Mouse (Mus musculus): ENCODE measurements around the gene Pafah1b3.

- TF ChIP-seq CTCF (IDR thresholded peaks at IDR 0.05; ENCODE audit: low read depth, low read length) (no peak), EP300 (IDR thresholded peaks at IDR 0.05; ENCODE audit: insufficient read depth, low read depth, low read length) (no peak)
Measured at GRCm38 (mm10) chr7:25246079-25246758, 51.6 kb downstream of the Pafah1b3 start.

Measured in ES-Bruce4 (cell line).